Mouse (Mus musculus) forebrain, embryonic 14.5 days (tissue): ENCODE data around the gene Kif2c. TPM values are rescaled to one million over a fixed set of nuclear protein-coding genes. Genes with fewer than 3 reads are reported as not detected.
"Not testable (repeated sequence)": the region's sequence is repeated elsewhere in the genome, so short reads cannot be mapped to it uniquely, and the experiment has no call there.

Experiments
- ATAC-seq: fragments of 200-750 bp; cut with Nextera tagmentation; 2 replicates; pipeline ENCODE4 v1.8.0; 2017; ENCODE audit warnings: mild to moderate bottlenecking, moderate library complexity
- DNase-seq: peaks from one replicate; pipeline ENCODE4 v3.0.0-alpha.2; 2015; ENCODE audit warnings: low spot score
- H3K27ac ChIP-seq: fragments of 300-500 bp; sonication (generic); 2 replicates; pipeline ENCODE4 v1.5.1; 2014; ENCODE audit warnings: low read depth, mild to moderate bottlenecking, control low read depth, low read length, moderate library complexity
- H3K27me3 ChIP-seq: fragments of 300-500 bp; sonication (generic); replicated peaks from 2 replicates; pipeline ENCODE4 v1.6.1; 2014; ENCODE audit warnings: low read length, control low read depth, mixed read lengths; ENCODE audit not compliant: control insufficient read depth, insufficient read depth
- H3K36me3 ChIP-seq: fragments of 300-500 bp; sonication (generic); 2 replicates; pipeline ENCODE4 v1.6.1; 2014; ENCODE audit warnings: low read length, control low read depth; ENCODE audit not compliant: control insufficient read depth, insufficient read depth
- H3K4me1 ChIP-seq: fragments of 300-500 bp; sonication (generic); 2 replicates; pipeline ENCODE4 v1.6.1; 2014; ENCODE audit warnings: antibody characterized with exemption, low read length, control low read depth; ENCODE audit not compliant: control insufficient read depth, insufficient read depth
- H3K4me2 ChIP-seq: fragments of 300-500 bp; sonication (generic); 2 replicates; pipeline ENCODE4 v1.6.1; 2014; ENCODE audit warnings: mild to moderate bottlenecking, control low read depth, low read length
- H3K4me3 ChIP-seq: fragments of 300-500 bp; sonication (generic); 2 replicates; pipeline ENCODE4 v1.5.1; 2014; ENCODE audit warnings: low read depth, low read length, control low read depth
- H3K9ac ChIP-seq: fragments of 300-500 bp; sonication (generic); 2 replicates; pipeline ENCODE4 v1.6.1; 2014; ENCODE audit warnings: mild to moderate bottlenecking, low read length, control low read depth, moderate library complexity
- H3K9me3 ChIP-seq: fragments of 300-500 bp; sonication (generic); replicated peaks from 2 replicates; pipeline ENCODE4 v1.6.1; 2016; ENCODE audit warnings: low read length, control low read depth, mixed read lengths; ENCODE audit not compliant: control insufficient read depth
- WGBS: fragments of 180-500 bp; shearing (Covaris S2); extraction: QIAGEN DNeasy Blood & Tissue Kit; methylation state at CpG from one replicate; pipeline ENCODE4 v1.1.7; 2014; 5-methylcytosine and 5-hydroxymethylcytosine counted together
- polyA plus RNA-seq: library from polyadenylated mRNA; unstranded; fragments of >200 nt; fragmentation: Nextera tagmentation; extraction: Ambion mirVana; gene quantifications from 2 replicates; pipeline ENCODE4 v1.2.1, GENCODE M21; 2014

The Kif2c gene
- polyA plus RNA-seq, 1 experiment from 2014 or later: 38.5 TPM

DNA sequence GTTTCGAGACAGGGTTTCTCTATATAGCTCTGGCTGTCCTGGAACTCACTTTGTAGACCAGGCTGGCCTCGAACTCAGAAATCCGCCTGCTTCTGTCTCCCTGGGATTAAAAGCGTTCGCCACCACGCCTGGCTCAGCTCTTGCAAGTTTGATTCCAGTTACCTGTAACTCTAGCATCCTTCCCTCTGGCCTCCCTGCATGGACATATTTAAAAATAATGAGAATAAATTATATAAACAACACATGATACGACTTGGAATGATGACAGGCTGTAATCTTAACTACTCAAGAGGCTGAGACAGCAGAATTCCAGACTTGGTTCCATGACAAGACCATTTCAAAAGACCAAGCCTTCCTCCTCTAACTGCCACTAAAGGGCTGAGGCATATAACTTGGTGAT lies 8.2 kb upstream of the Kif2c start:
- no peaks in the 10 kb centered on the region; the same call in 1 of the 2 replicates for H3K4me1 ChIP-seq
- H3K27me3 ChIP-seq: no peaks in the 10 kb centered on the region
- no peaks in the 10 kb centered on the region for H3K9me3 ChIP-seq
- H3K4me2 ChIP-seq: no peak overlapping the region
- DNase-seq: no peak
- H3K4me3 ChIP-seq: no peak overlapping the region
- no peak overlapping the region for H3K27ac ChIP-seq
- no peak for ATAC-seq
- no peaks in the 10 kb centered on the region for H3K36me3 ChIP-seq
- WGBS: 63% methylated on average over 7 of the region's 7 CpGs
- H3K9ac ChIP-seq: peak overlapping the region; percentile 60; the same call in 1 of the 2 replicates

DNA sequence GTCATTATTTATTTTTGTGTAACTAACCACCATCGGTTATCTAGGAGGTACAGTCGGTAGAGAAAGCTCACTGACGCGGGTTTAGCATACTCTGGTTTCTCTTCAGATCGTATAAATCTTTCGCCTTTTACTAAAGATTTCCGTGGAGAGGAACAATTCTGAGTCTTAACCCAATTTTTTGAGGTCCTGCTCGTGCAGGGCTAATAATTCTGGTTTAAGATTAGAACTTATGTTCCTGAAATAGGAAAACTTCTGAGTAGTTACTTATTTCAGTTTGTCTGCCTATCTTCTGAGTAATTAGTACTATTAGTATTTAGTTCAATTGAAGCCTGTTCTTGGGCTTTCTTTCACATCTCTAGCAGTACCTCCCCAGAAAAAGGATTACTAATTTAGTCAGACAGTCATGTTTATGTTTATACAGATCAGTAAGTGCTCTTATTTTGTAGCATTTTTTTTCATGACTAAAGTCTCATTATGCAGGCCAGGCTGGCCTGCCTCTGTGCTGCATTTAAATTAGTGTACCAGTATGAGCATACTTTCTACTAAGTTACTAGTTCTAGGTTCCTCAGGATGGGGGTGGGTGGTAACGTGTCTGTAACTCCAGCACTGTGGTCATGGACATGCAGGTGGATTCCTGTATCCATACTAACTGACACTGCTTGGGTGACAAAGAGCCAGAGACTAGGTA lies 7.6 kb upstream of the Kif2c start:
- peak; percentile 93 for DNase-seq
- no peaks in the 10 kb centered on the region; the same call in 1 of the 2 replicates for H3K4me1 ChIP-seq
- under 1% methylated on average over 9 of the region's 9 CpGs for WGBS
- H3K36me3 ChIP-seq: no peaks in the 10 kb centered on the region
- no peaks in the 10 kb centered on the region for H3K27me3 ChIP-seq
- H3K9me3 ChIP-seq: no peaks in the 10 kb centered on the region
- H3K9ac ChIP-seq: peak overlapping the region; percentile 60
- H3K4me2 ChIP-seq: peak overlapping the region; percentile 39
- peak; percentile 91 for ATAC-seq
- peak overlapping the region; percentile 70 for H3K27ac ChIP-seq
- H3K4me3 ChIP-seq: peak overlapping the region; percentile 12

DNA sequence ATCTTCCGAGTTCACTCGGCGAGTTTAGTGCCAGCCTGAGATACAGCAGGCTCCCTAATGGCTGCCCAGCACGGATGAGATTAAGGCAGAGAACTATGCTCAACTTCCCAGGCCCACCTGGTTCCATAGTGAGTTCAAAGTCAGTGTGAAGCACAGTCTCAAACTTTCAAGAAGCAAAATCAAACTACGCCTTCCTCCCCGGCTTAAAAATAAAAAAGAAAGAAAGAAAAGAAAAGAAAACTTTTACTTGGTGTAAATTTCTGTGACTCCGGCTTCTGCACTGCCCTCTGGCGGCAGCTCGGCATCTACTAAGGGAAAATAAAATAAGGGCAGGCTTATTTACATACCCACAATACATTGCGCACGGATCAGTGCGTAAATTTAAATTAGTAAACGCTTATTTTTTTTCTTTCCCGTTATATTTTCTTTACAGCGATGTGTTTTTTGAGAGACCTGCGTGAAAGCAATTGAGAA lies 7.0 kb upstream of the Kif2c start:
- WGBS: 2% methylated on average over 16 of the region's 16 CpGs
- H3K4me1 ChIP-seq: no peaks in the 10 kb centered on the region; the same call in 1 of the 2 replicates
- H3K9me3 ChIP-seq: no peaks in the 10 kb centered on the region
- DNase-seq (peak; percentile 93), ATAC-seq (peak; percentile 76)
- H3K4me2 ChIP-seq: peak overlapping the region; percentile 39
- H3K4me3 ChIP-seq: peak overlapping the region; percentile 12
- no peaks in the 10 kb centered on the region for H3K27me3 ChIP-seq
- H3K9ac ChIP-seq: peak overlapping the region; percentile 60
- H3K36me3 ChIP-seq: no peaks in the 10 kb centered on the region
- peak overlapping the region; percentile 70; the same call in 1 of the 2 replicates for H3K27ac ChIP-seq

DNA sequence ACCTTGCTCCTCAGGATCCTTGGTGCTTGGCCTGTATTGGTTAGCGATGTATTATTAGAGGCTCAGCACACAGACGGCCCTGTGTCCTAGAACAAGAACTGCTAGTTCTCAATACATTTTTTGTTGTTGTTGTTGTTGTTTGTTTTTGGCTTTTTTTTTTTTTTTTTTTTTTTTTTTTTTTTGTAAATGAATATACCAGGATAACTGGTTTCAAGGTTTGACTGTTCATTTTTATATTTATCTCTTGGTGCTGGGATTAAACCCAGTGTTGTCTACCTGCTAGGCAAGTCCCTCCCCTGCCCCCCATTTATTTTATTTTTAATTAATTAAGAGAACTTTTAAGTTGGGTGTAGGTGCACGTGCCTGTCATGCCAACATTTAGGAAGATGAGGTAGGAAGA lies 6.5 kb upstream of the Kif2c start:
- WGBS: 54% methylated on average over 3 of the region's 3 CpGs
- peak overlapping the region; percentile 60; the same call in 1 of the 2 replicates for H3K9ac ChIP-seq
- H3K36me3 ChIP-seq: no peaks in the 10 kb centered on the region
- DNase-seq: no peak
- H3K27me3 ChIP-seq: no peaks in the 10 kb centered on the region
- H3K27ac ChIP-seq: no peak overlapping the region
- H3K4me2 ChIP-seq: peak overlapping the region; percentile 39
- ATAC-seq: no peak
- no peaks in the 10 kb centered on the region for H3K9me3 ChIP-seq
- peak overlapping the region; percentile 12 for H3K4me3 ChIP-seq
- no peaks in the 10 kb centered on the region; the same call in 1 of the 2 replicates for H3K4me1 ChIP-seq

DNA sequence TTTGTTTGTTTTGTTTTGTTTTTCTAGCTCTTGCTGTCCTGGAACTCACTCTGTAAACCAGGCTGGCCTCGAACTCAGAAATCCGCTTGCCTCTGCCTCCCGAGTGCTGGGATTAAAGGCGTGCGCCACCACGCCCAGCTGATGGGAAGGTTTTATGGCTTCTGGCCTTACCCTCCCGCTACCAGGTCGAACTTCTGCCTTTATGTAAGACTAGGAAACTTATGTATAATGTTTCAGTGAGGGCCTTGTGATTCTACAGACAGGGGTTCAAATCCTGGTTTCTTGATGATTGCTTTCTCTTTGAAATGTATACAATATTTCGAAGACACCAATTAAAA lies 289 bp upstream of the Kif2c start:
- H3K27ac ChIP-seq, H3K27me3 ChIP-seq, H3K9me3 ChIP-seq, H3K4me1 ChIP-seq, DNase-seq: not testable (repeated sequence)
- peak overlapping the region; percentile 66 for H3K9ac ChIP-seq
- ATAC-seq: peak; percentile 69
- peak overlapping the region; percentile 54 for H3K4me3 ChIP-seq
- peak overlapping the region; percentile 70 for H3K4me2 ChIP-seq
- WGBS: 15% methylated on average over 9 of the region's 9 CpGs
- peaks cover 15% of the 10 kb centered on the region for H3K36me3 ChIP-seq

DNA sequence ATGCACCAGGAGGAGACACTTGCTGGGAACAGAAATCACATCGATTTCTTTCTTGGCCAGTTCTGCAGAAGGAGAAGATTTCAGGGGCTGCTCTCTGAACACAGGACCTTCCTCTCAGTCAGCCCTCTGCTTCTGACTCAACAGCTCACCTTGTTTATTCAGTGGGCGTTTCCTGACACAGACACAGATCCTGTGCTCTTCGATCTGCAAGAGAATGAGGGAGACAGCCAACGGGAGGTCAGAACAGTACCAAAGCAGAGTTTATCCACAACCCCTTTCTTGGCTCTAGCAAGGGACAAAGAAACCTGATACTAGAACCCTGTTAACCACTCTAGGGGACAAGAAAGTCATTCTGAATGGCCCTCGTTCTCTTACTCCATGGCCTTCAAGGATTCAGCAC lies 12.5 kb downstream of the Kif2c start:
- ATAC-seq (no peak), DNase-seq (no peak)
- no peak overlapping the region for H3K27ac ChIP-seq
- no peak overlapping the region for H3K4me2 ChIP-seq
- H3K4me3 ChIP-seq: no peak overlapping the region
- no peaks in the 10 kb centered on the region for H3K9me3 ChIP-seq
- WGBS: 96% methylated on average over 5 of the region's 5 CpGs
- H3K9ac ChIP-seq: no peak overlapping the region
- peaks cover 91% of the 10 kb centered on the region for H3K36me3 ChIP-seq
- H3K27me3 ChIP-seq: no peaks in the 10 kb centered on the region
- H3K4me1 ChIP-seq: no peaks in the 10 kb centered on the region

DNA sequence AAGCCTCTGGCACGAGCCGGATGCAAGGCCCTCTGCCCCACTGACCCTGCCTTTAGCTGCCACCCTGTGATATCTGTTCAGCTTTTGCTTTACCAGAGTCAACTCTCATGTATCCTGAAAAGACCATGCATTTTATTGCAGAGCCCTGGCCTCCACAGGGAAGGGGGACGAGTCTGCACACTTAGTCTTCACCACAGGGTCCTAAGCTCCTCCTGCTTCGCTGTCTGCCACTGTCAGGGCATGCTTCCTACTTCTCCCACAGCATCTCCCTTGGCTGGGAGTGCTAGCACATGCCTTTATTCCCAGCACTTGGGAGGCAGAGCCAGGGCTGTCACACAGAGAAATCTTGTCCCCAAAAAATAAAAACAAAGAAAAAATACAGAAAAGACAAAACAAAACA lies 21.3 kb downstream of the Kif2c start:
- no peak for DNase-seq

DNA sequence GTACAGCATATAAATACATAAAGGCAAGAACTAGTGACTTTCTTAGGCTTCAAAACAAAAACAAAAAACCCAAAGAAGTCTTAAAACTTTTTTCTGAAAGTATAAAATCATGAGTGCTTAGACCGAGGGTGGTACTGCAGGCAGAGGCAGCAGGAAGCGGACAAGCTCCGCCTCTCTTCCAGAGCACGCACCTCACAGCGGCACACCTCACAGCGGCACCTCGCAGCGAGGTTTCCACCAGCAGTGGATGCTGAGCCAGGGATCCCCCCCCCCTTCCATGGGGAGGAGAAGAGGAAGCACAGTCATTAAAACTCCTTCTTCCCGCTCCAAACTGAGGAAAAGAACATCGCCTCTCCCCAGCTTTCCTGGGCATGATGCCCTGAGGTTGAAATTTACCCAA lies 22.8 kb downstream of the Kif2c start:
- Histone ChIP-seq H3K27ac (no peak overlapping the region), H3K4me2 (no peak overlapping the region), H3K27me3 (no peaks in the 10 kb centered on the region), H3K9me3 (no peaks in the 10 kb centered on the region), H3K9ac (no peak overlapping the region), H3K4me3 (no peak overlapping the region), H3K4me1 (no peaks in the 10 kb centered on the region), H3K36me3 (peaks cover 42% of the 10 kb centered on the region)
- no peak for ATAC-seq
- WGBS: 81% methylated on average over 10 of the region's 10 CpGs
- no peak for DNase-seq

More for the DNA sequence above, 21.3 kb downstream of the Kif2c start:
- no peak overlapping the region for H3K27ac ChIP-seq
- 75% methylated on average over 4 of the region's 4 CpGs for WGBS
- H3K27me3 ChIP-seq: no peaks in the 10 kb centered on the region
- H3K4me3 ChIP-seq: no peak overlapping the region
- H3K36me3 ChIP-seq: peaks cover 57% of the 10 kb centered on the region
- no peak overlapping the region for H3K4me2 ChIP-seq
- no peak overlapping the region for H3K9ac ChIP-seq
- H3K9me3 ChIP-seq: no peaks in the 10 kb centered on the region
- no peak for ATAC-seq
- no peaks in the 10 kb centered on the region for H3K4me1 ChIP-seq

DNA sequence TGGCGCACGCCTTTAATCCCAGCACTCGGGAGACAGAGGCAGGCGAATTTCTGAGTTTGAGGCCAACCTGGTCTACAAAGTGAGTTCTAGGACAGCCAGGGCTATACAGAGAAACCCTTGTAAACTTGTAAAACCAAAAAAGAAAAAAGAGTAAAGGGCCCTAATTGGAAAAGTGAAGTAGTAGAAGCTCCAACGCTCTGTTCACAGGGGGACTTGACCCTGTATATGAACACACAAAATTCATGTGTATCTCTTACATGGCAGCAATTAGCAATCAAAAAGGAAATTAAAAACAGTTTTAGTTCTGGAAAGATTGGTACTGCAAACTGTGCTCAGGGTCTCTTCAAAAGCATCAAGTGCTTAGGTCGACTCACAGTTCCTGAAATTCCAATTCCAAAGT lies 26.1 kb downstream of the Kif2c start:
- no peaks in the 10 kb centered on the region for H3K9me3 ChIP-seq
- ATAC-seq (no peak; the same call in 1 of the 2 replicates), DNase-seq (no peak)
- H3K27me3 ChIP-seq: no peaks in the 10 kb centered on the region
- peaks cover 48% of the 10 kb centered on the region for H3K36me3 ChIP-seq
- no peak overlapping the region for H3K27ac ChIP-seq
- H3K4me1 ChIP-seq: no peaks in the 10 kb centered on the region
- peak overlapping the region; percentile 97 for H3K4me3 ChIP-seq
- H3K9ac ChIP-seq: peak overlapping the region; percentile 97; the same call in 1 of the 2 replicates
- WGBS: 26% methylated on average over 6 of the region's 6 CpGs
- peak overlapping the region; percentile 89 for H3K4me2 ChIP-seq
